Mouse (Mus musculus) testis, adult 2 months (tissue): ENCODE measurements around the gene Lce3b. TPM values are rescaled to one million over a fixed set of nuclear protein-coding genes. Genes with fewer than 3 reads are reported as not detected.

Source experiments
- H3K27ac ChIP-seq: fragments of 200-500 bp; 2 replicates; pipeline ENCODE4 v1.5.1; 2012; ENCODE audit warnings: low read depth, low read length; ENCODE audit not compliant: control insufficient read depth, insufficient read depth
- H3K27me3 ChIP-seq: fragments of 200-500 bp; 2 replicates; pipeline ENCODE4 v1.6.1; 2012; ENCODE audit warnings: mild to moderate bottlenecking, low read length, moderate library complexity; ENCODE audit not compliant: control insufficient read depth, insufficient read depth
- H3K36me3 ChIP-seq: fragments of 200-500 bp; 2 replicates; pipeline ENCODE4 v1.6.1; 2012; ENCODE audit warnings: mild to moderate bottlenecking, low read length; ENCODE audit not compliant: control insufficient read depth, insufficient read depth
- H3K4me1 ChIP-seq: fragments of 200-500 bp; 2 replicates; pipeline ENCODE4 v1.6.1; 2012; ENCODE audit warnings: low read length; ENCODE audit not compliant: control insufficient read depth, insufficient read depth
- H3K4me3 ChIP-seq: fragments of 200-500 bp; 2 replicates; pipeline ENCODE4 v1.5.1; 2012; ENCODE audit warnings: low read depth, mild to moderate bottlenecking, low read length, moderate library complexity, mixed read lengths; ENCODE audit not compliant: control insufficient read depth
- CTCF ChIP-seq: fragments of 200-500 bp; IDR thresholded peaks from 2 replicates; pipeline ENCODE4 v1.5.1; 2012; ENCODE audit warnings: low read depth, mild to moderate bottlenecking, inconsistent platforms, low read length, moderate library complexity; ENCODE audit not compliant: control insufficient read depth, insufficient read depth, insufficient replicate concordance
- POLR2A ChIP-seq: fragments of 200-500 bp; IDR thresholded peaks from 2 replicates; pipeline ENCODE4 v1.6.1; 2012; ENCODE audit warnings: low read depth, mild to moderate bottlenecking, inconsistent platforms, low read length, moderate library complexity; ENCODE audit not compliant: control insufficient read depth
- polyA plus RNA-seq: library from polyadenylated mRNA; depleted of rRNA; stranded (reverse); fragments of >200 nt; gene quantifications from 2 replicates; pipeline ENCODE4 v1.2.3, GENCODE M21; 2012; rRNA removed

Lce3b gene
- polyA plus RNA-seq, 1 experiment = not detected

GRCm38 (mm10) chr3:92926130-92926529 lies 6.6 kb upstream of the Lce3b start, which contains the start of gene Lce3a:
Gene Lce3a, minus strand, starts transcription at chr3:92926230.
- TF ChIP-seq POLR2A (no peak), CTCF (no peak)
- no peaks in the 10 kb centered on the region for H3K4me1 ChIP-seq
- H3K36me3 ChIP-seq = no peaks in the 10 kb centered on the region
- no peak within 1 kb of the TSS for H3K4me3 ChIP-seq
- H3K27ac ChIP-seq = no peak within 1 kb of the TSS
- no peaks in the 10 kb centered on the region for H3K27me3 ChIP-seq

- no peak for TF ChIP-seq CTCF
- no peak for TF ChIP-seq POLR2A
These were observed 11.4 kb downstream of the Lce3b start, which contains the start of gene Lce3c for GRCm38 (mm10) chr3:92944186-92944585. Gene Lce3c, plus strand, starts transcription at chr3:92944486.

GRCm38 (mm10) chr3:92957090-92957489 lies 24.3 kb downstream of the Lce3b start, which contains the start of gene Lce3d:
Gene Lce3d, plus strand, starts transcription at chr3:92957390.
- TF ChIP-seq POLR2A = no peak
- no peak for TF ChIP-seq CTCF
- Histone ChIP-seq H3K27ac (no peak within 1 kb of the TSS), H3K27me3 (no peaks in the 10 kb centered on the region), H3K4me3 (no peak within 1 kb of the TSS), H3K4me1 (no peaks in the 10 kb centered on the region), H3K36me3 (no peaks in the 10 kb centered on the region)

More at GRCm38 (mm10) chr3:92944186-92944585, 11.4 kb downstream of the Lce3b start, which contains the start of gene Lce3c:
- Histone ChIP-seq H3K36me3 (no peaks in the 10 kb centered on the region), H3K27ac (no peak within 1 kb of the TSS), H3K4me3 (no peak within 1 kb of the TSS), H3K27me3 (no peaks in the 10 kb centered on the region), H3K4me1 (no peaks in the 10 kb centered on the region)

- no peaks in the 10 kb centered on the region for H3K36me3 ChIP-seq
- no peaks in the 10 kb centered on the region for H3K4me1 ChIP-seq
- TF ChIP-seq CTCF = no peak
- no peak within 1 kb of the TSS for H3K27ac ChIP-seq
- no peaks in the 10 kb centered on the region for H3K27me3 ChIP-seq
- H3K4me3 ChIP-seq = no peak within 1 kb of the TSS
These were observed 34.0 kb downstream of the Lce3b start, which contains the start of gene Lce3e for GRCm38 (mm10) chr3:92966761-92967160. Gene Lce3e, plus strand, starts transcription at chr3:92967061.

- Histone ChIP-seq H3K4me3 (no peak overlapping the region), H3K27me3 (no peaks in the 10 kb centered on the region), H3K4me1 (no peaks in the 10 kb centered on the region), H3K36me3 (no peaks in the 10 kb centered on the region), H3K27ac (no peak overlapping the region)
- no peak for TF ChIP-seq POLR2A
- TF ChIP-seq CTCF = no peak
These were observed 45.7 kb downstream of the Lce3b start for GRCm38 (mm10) chr3:92978484-92978883.

Other genes starting within 250 kb of the Lce3b start
- not detected in 2 replicates for gene Lce1d, start 245.8 kb upstream of the Lce3b start, polyA plus RNA-seq
- gene Lce1e, start 223.9 kb upstream of the Lce3b start, polyA plus RNA-seq = not detected in 2 replicates
- not detected in 2 replicates for gene Lce1f, start 212.6 kb upstream of the Lce3b start, polyA plus RNA-seq
- not detected in 2 replicates for gene Gm38119, start 193.9 kb upstream of the Lce3b start, polyA plus RNA-seq
- gene Lce1g, start 180.6 kb upstream of the Lce3b start, polyA plus RNA-seq = not detected in 2 replicates
- gene Lce1h, start 167.9 kb upstream of the Lce3b start, polyA plus RNA-seq = not detected in 2 replicates
- not detected in 2 replicates for gene Lce1i, start 154.1 kb upstream of the Lce3b start, polyA plus RNA-seq
- not detected in 2 replicates for gene Lce1j, start 142.5 kb upstream of the Lce3b start, polyA plus RNA-seq
- gene Lce1k, start 125.1 kb upstream of the Lce3b start, polyA plus RNA-seq = not detected in 2 replicates
- gene Kprp, start 105.7 kb upstream of the Lce3b start, polyA plus RNA-seq = not detected in 2 replicates
- gene Lce1l, start 81.7 kb upstream of the Lce3b start, polyA plus RNA-seq = not detected in 2 replicates
- not detected in 2 replicates for gene 2310050C09Rik, start 62.8 kb upstream of the Lce3b start, polyA plus RNA-seq
- not detected in 2 replicates for gene Lce3a, start 6.7 kb upstream of the Lce3b start, polyA plus RNA-seq
- not detected in 2 replicates for gene Lce3c, start 11.5 kb downstream of the Lce3b start, polyA plus RNA-seq
- not detected in 2 replicates for gene Lce3d, start 24.4 kb downstream of the Lce3b start, polyA plus RNA-seq
- not detected in 2 replicates for gene Lce3e, start 34.1 kb downstream of the Lce3b start, polyA plus RNA-seq
- gene Lce3f, start 59.2 kb downstream of the Lce3b start, polyA plus RNA-seq = not detected in 2 replicates
- not detected in 2 replicates for gene Crct1, start 82.7 kb downstream of the Lce3b start, polyA plus RNA-seq
- not detected in 2 replicates for gene Lce1m, start 86.1 kb downstream of the Lce3b start, polyA plus RNA-seq
- not detected in 2 replicates for gene Gm4858, start 135.8 kb downstream of the Lce3b start, polyA plus RNA-seq
- not detected in 2 replicates for gene Crnn, start 211.8 kb downstream of the Lce3b start, polyA plus RNA-seq